Mouse (Mus musculus): ENCODE results near the gene Bard1.
A peak's percentile ranks its signal among the peaks of the same experiment; 100 is the strongest.

Gene Bard1

GRCm38 (mm10) chr1:71102344-71103173 is at the start of gene Bard1:
Gene Bard1 (minus strand): TSS chr1:71103146.
- DNase-seq, result peak; percentile 97

GRCm38 (mm10) chr1:71127171-71127570 is 24.2 kb upstream of the Bard1 start:
- DNase-seq, result no peak

GRCm38 (mm10) chr1:71118511-71118910 is 15.6 kb upstream of the Bard1 start:
- DNase-seq, result no peak

- DNase-seq, result no peak
Observed at GRCm38 (mm10) chr1:71117253-71117652, 14.3 kb upstream of the Bard1 start.

- no peak for DNase-seq
Observed at GRCm38 (mm10) chr1:71115781-71116180, 12.8 kb upstream of the Bard1 start.

- DNase-seq, result peak; percentile 9
Observed at GRCm38 (mm10) chr1:71109858-71110257, 6.9 kb upstream of the Bard1 start.

GRCm38 (mm10) chr1:71106127-71106526 is 3.2 kb upstream of the Bard1 start:
- no peak for DNase-seq

GRCm38 (mm10) chr1:71105724-71106123 is 2.8 kb upstream of the Bard1 start:
- DNase-seq, result no peak

- peak; percentile 13 for DNase-seq
Observed at GRCm38 (mm10) chr1:71103174-71103864, 373 bp upstream of the Bard1 start.

- DNase-seq, result no peak
Observed at GRCm38 (mm10) chr1:71101369-71101970, 1.5 kb downstream of the Bard1 start.

GRCm38 (mm10) chr1:71100591-71101368 is 2.2 kb downstream of the Bard1 start:
- DNase-seq, result no peak

- DNase-seq, result no peak
Observed at GRCm38 (mm10) chr1:71099945-71100515, 2.9 kb downstream of the Bard1 start.

- DNase-seq, result no peak
Observed at GRCm38 (mm10) chr1:71096031-71096430, 6.9 kb downstream of the Bard1 start.

GRCm38 (mm10) chr1:71095211-71095805 is 7.6 kb downstream of the Bard1 start:
- no peak for DNase-seq

GRCm38 (mm10) chr1:71075651-71076050 is 27.3 kb downstream of the Bard1 start:
- no peak for DNase-seq

GRCm38 (mm10) chr1:71070771-71071170 is 32.2 kb downstream of the Bard1 start:
- DNase-seq, result no peak

GRCm38 (mm10) chr1:71068728-71069304 is 34.1 kb downstream of the Bard1 start:
- DNase-seq, result no peak

- DNase-seq, result no peak
Observed at GRCm38 (mm10) chr1:71063885-71064492, 39.0 kb downstream of the Bard1 start.

GRCm38 (mm10) chr1:71056143-71056542 is 46.8 kb downstream of the Bard1 start:
- no peak for DNase-seq

- DNase-seq, result no peak
Observed at GRCm38 (mm10) chr1:71055454-71055853, 47.5 kb downstream of the Bard1 start.

- no peak for DNase-seq
Observed at GRCm38 (mm10) chr1:71052756-71053155, 50.2 kb downstream of the Bard1 start.

Data from kidney, postnatal 14 days (tissue).